Mouse (Mus musculus) thymus, adult 2 months (tissue): Measurements from ENCODE around the gene Nucks1.

Experiments used
- CTCF ChIP-seq: fragments of 200-500 bp; IDR thresholded peaks from 2 replicates; pipeline ENCODE4 v1.5.1; 2012; ENCODE audit warnings: mild to moderate bottlenecking, control low read depth, low read length, moderate library complexity, borderline replicate concordance; ENCODE audit not compliant: control insufficient read depth, poor library complexity, insufficient read depth; ENCODE audit errors: extremely low read depth
- POLR2A ChIP-seq: fragments of 200-500 bp; IDR thresholded peaks from 2 replicates; pipeline ENCODE4 v1.6.1; 2012; ENCODE audit warnings: mild to moderate bottlenecking, low read length, control low read depth, moderate library complexity; ENCODE audit not compliant: control insufficient read depth, poor library complexity, insufficient read depth; ENCODE audit errors: extremely low read depth

GRCm38 (mm10) chr1:131872856-131873255, 37.5 kb upstream of the Nucks1 start:
- no peak for TF ChIP-seq CTCF
- no peak for TF ChIP-seq POLR2A
